Mouse (Mus musculus) limb, embryonic 14.5 days (tissue): ENCODE data around the gene Gm26558. TPM values are rescaled to one million over a fixed set of nuclear protein-coding genes. Genes with fewer than 3 reads are reported as not detected.

Experiments used
- ATAC-seq: fragments of 200-750 bp; cut with Nextera tagmentation; 2 replicates; pipeline ENCODE4 v1.8.0; 2017; ENCODE audit warnings: low read depth, moderate number of reproducible peaks, moderate TSS enrichment; ENCODE audit not compliant: low FRiP score
- DNase-seq: peaks from one replicate; pipeline ENCODE4 v3.0.0-alpha.2; 2015; ENCODE audit warnings: low spot score
- H3K27ac ChIP-seq: fragments of 300-500 bp; sonication (generic); replicated peaks from 2 replicates; pipeline ENCODE4 v1.5.1; 2014; ENCODE audit warnings: low read depth, mild to moderate bottlenecking, low read length, moderate library complexity, mixed read lengths
- H3K27me3 ChIP-seq: fragments of 300-500 bp; sonication (generic); 2 replicates; pipeline ENCODE4 v1.6.1; 2014; ENCODE audit warnings: low read length, mixed read lengths; ENCODE audit not compliant: control insufficient read depth, insufficient read depth
- H3K36me3 ChIP-seq: fragments of 300-500 bp; sonication (generic); 2 replicates; pipeline ENCODE4 v1.6.1; 2014; ENCODE audit warnings: mild to moderate bottlenecking, low read length, moderate library complexity, mixed read lengths; ENCODE audit not compliant: control insufficient read depth, insufficient read depth
- H3K4me1 ChIP-seq: fragments of 300-500 bp; sonication (generic); 2 replicates; pipeline ENCODE4 v1.6.1; 2014; ENCODE audit warnings: antibody characterized with exemption, low read length, mixed read lengths; ENCODE audit not compliant: control insufficient read depth, insufficient read depth
- H3K4me2 ChIP-seq: fragments of 300-500 bp; sonication (generic); replicated peaks from 2 replicates; pipeline ENCODE4 v1.6.1; 2014; ENCODE audit warnings: low read depth, mild to moderate bottlenecking, low read length, moderate library complexity; ENCODE audit not compliant: severe bottlenecking
- H3K4me3 ChIP-seq: fragments of 300-500 bp; sonication (generic); replicated peaks from 2 replicates; pipeline ENCODE4 v1.5.1; 2014; ENCODE audit warnings: low read length
- H3K9ac ChIP-seq: fragments of 300-500 bp; sonication (generic); 2 replicates; pipeline ENCODE4 v1.6.1; 2014; ENCODE audit warnings: mild to moderate bottlenecking, low read depth, low read length, moderate library complexity; ENCODE audit not compliant: severe bottlenecking
- H3K9me3 ChIP-seq: fragments of 300-500 bp; sonication (generic); 2 replicates; pipeline ENCODE4 v1.6.1; 2016; ENCODE audit warnings: low read length; ENCODE audit not compliant: control insufficient read depth
- POLR2A ChIP-seq: fragments of 200-500 bp; IDR thresholded peaks from 2 replicates; pipeline ENCODE4 v1.8.0; 2012; ENCODE audit warnings: inconsistent platforms, mild to moderate bottlenecking, moderate library complexity, borderline replicate concordance; ENCODE audit not compliant: insufficient read depth, insufficient read length; ENCODE audit errors: extremely low read depth
- WGBS: fragments of 180-500 bp; shearing (Covaris S2); extraction: QIAGEN DNeasy Blood & Tissue Kit; methylation state at CpG from one replicate; pipeline ENCODE4 v1.1.7; 2014; 5-methylcytosine and 5-hydroxymethylcytosine counted together
- polyA plus RNA-seq, 2 experiments: library from polyadenylated mRNA; depleted of rRNA in 1 of 2; stranded (reverse) in 1 of 2; unstranded in 1 of 2; fragments of >200 nt; fragmentation: Nextera tagmentation in 1 of 2; extraction: Ambion mirVana in 1 of 2; gene quantifications; 2 replicates each; pipeline versions ENCODE4 v1.2.1 to v1.2.3; 2012 to 2014

The Gm26558 gene
- polyA plus RNA-seq, 2 experiments, result 1.4 to 6.9 TPM

GRCm38 (mm10) chr2:70634028-70634690 lies 27.7 kb downstream of the Gm26558 start:
- no peak overlapping the region for H3K4me2 ChIP-seq
- ATAC-seq, result no peak
- 0 out of 2 replicates have a peak, but pooled peaks cover 5% of the 10 kb centered on the region for H3K27me3 ChIP-seq
- H3K9ac ChIP-seq, result no peak overlapping the region
- no peak for TF ChIP-seq POLR2A
- peaks cover 9% of the 10 kb centered on the region; the same call in 1 of the 2 replicates for H3K4me1 ChIP-seq
- no peaks in the 10 kb centered on the region for H3K36me3 ChIP-seq
- H3K27ac ChIP-seq, result no peak overlapping the region
- DNase-seq, result no peak
- WGBS, result 85% methylated on average over 5 of the region's 5 CpGs
- H3K9me3 ChIP-seq, result 0 out of 2 replicates have a peak, but pooled peaks cover 4% of the 10 kb centered on the region
- H3K4me3 ChIP-seq, result no peak overlapping the region

GRCm38 (mm10) chr2:70632412-70632811 lies 29.5 kb downstream of the Gm26558 start:
- Histone ChIP-seq H3K9ac (no peak overlapping the region), H3K27me3 (0 out of 2 replicates have a peak, but pooled peaks cover 5% of the 10 kb centered on the region), H3K4me3 (no peak overlapping the region), H3K4me2 (no peak overlapping the region), H3K9me3 (0 out of 2 replicates have a peak, but pooled peaks cover 4% of the 10 kb centered on the region), H3K4me1 (peaks cover 11% of the 10 kb centered on the region; the same call in 1 of the 2 replicates), H3K36me3 (no peaks in the 10 kb centered on the region), H3K27ac (no peak overlapping the region)
- 94% methylated on average over 1 of the region's 1 CpGs for WGBS
- ATAC-seq, result no peak
- no peak for TF ChIP-seq POLR2A
- no peak for DNase-seq

- no peak for DNase-seq
- 75% methylated on average over 1 of the region's 1 CpGs for WGBS
- no peak for TF ChIP-seq POLR2A
- Histone ChIP-seq H3K9ac (no peak overlapping the region), H3K4me3 (no peak overlapping the region), H3K4me2 (no peak overlapping the region), H3K27ac (no peak overlapping the region), H3K36me3 (no peaks in the 10 kb centered on the region), H3K4me1 (peaks cover 11% of the 10 kb centered on the region; the same call in 1 of the 2 replicates), H3K27me3 (0 out of 2 replicates have a peak, but pooled peaks cover 5% of the 10 kb centered on the region), H3K9me3 (0 out of 2 replicates have a peak, but pooled peaks cover 4% of the 10 kb centered on the region)
- no peak for ATAC-seq
These were observed 30.6 kb downstream of the Gm26558 start for GRCm38 (mm10) chr2:70631321-70631720.

GRCm38 (mm10) chr2:70629921-70630320 lies 32.0 kb downstream of the Gm26558 start:
- Histone ChIP-seq H3K4me3 (peak overlapping the region; percentile 22; the same call in 1 of the 2 replicates), H3K9ac (no peak overlapping the region), H3K4me1 (peaks cover 11% of the 10 kb centered on the region; the same call in 1 of the 2 replicates), H3K36me3 (no peaks in the 10 kb centered on the region), H3K9me3 (no peaks in the 10 kb centered on the region), H3K4me2 (peak overlapping the region; percentile 52), H3K27ac (no peak overlapping the region), H3K27me3 (0 out of 2 replicates have a peak, but pooled peaks cover 5% of the 10 kb centered on the region)
- ATAC-seq (peak; percentile 17; the same call in 1 of the 2 replicates), DNase-seq (no peak)
- TF ChIP-seq POLR2A, result no peak
- WGBS, result 38% methylated on average over 3 of the region's 3 CpGs

GRCm38 (mm10) chr2:70629339-70629761 lies 32.6 kb downstream of the Gm26558 start:
- H3K4me2 ChIP-seq, result peak overlapping the region; percentile 52
- H3K36me3 ChIP-seq, result no peaks in the 10 kb centered on the region
- H3K27ac ChIP-seq, result no peak overlapping the region
- H3K27me3 ChIP-seq, result 0 out of 2 replicates have a peak, but pooled peaks cover 5% of the 10 kb centered on the region
- no peak for TF ChIP-seq POLR2A
- no peaks in the 10 kb centered on the region for H3K9me3 ChIP-seq
- H3K4me3 ChIP-seq, result peak overlapping the region; percentile 22
- H3K9ac ChIP-seq, result peak overlapping the region; percentile 36; the same call in 1 of the 2 replicates
- peaks cover 11% of the 10 kb centered on the region; the same call in 1 of the 2 replicates for H3K4me1 ChIP-seq
- 5% methylated on average over 10 of the region's 10 CpGs for WGBS
- DNase-seq (peak; percentile 88), ATAC-seq (peak; percentile 91)
